Comparison of ENCODE assay signal across 9 mouse cellular contexts in genomic region chr13:83738528-83738981, GRCm38 (mm10).
DNase-seq lines count a peak whose midpoint lies in the region; ATAC-seq and TF ChIP-seq lines count a peak whose summit lies in the region.
"Had no signal": no experiment of that assay in that cellular context is flagged by ENCODE, and none has a peak within 500 bp of the region (broad histone marks: within the 10 kb centered on the region; RNA-seq: fewer than 3 reads in every experiment).

No protein-coding gene starts in this region.

- DNase-seq in layer of hippocampus, adult 2 months (ENCODE audit: low spot score in 2 of 2) = no peak
- no peak for DNase-seq in layer of hippocampus, adult 11-12 months (ENCODE audit: low spot score)
- DNase-seq in cerebellum, postnatal 10 days = peak; percentile 75 to 82
- DNase-seq in adrenal gland, postnatal 25 days = no peak
- DNase-seq in ovary, postnatal 10 days (ENCODE audit: low spot score) = no peak
- no peak for DNase-seq in urinary bladder, postnatal 14 days (ENCODE audit: low spot score)

- WGBS in hindbrain, embryonic 13.5 days = 3% methylated on average over 12 of the region's 12 CpGs
- 2% methylated on average over 12 of the region's 12 CpGs for WGBS in midbrain, embryonic 13.5 days

- peaks cover 27% of the 10 kb centered on the region for H3K36me3 ChIP-seq in hindbrain, embryonic 13.5 days
- H3K36me3 ChIP-seq in midbrain, embryonic 13.5 days = peaks cover 19% of the 10 kb centered on the region

- no peaks in the 10 kb centered on the region for H3K27me3 ChIP-seq in hindbrain, embryonic 13.5 days
- H3K27me3 ChIP-seq in midbrain, embryonic 13.5 days = no peaks in the 10 kb centered on the region

- TF ChIP-seq CTCF in layer of hippocampus, adult 2 months (conservative IDR thresholded peaks at IDR 0.05) = no peak

- H3K4me1 ChIP-seq in hindbrain, embryonic 13.5 days (replicated peaks) = 0 out of 2 replicates have a peak, but pooled peaks cover 14% of the 10 kb centered on the region
- peaks cover 20% of the 10 kb centered on the region; the same call in 1 of the 2 replicates for H3K4me1 ChIP-seq in midbrain, embryonic 13.5 days (replicated peaks)

- H3K4me3 ChIP-seq in layer of hippocampus, adult 2 months = peak overlapping the region; percentile 88
- H3K4me3 ChIP-seq in hindbrain, embryonic 13.5 days = peak overlapping the region; percentile 59
- H3K4me3 ChIP-seq in midbrain, embryonic 13.5 days (replicated peaks) = peak overlapping the region; percentile 51

- no peaks in the 10 kb centered on the region for H3K9me3 ChIP-seq in hindbrain, embryonic 13.5 days
- no peaks in the 10 kb centered on the region for H3K9me3 ChIP-seq in midbrain, embryonic 13.5 days

- no peak for ATAC-seq in hindbrain, embryonic 13.5 days (ENCODE audit: low FRiP score)
- no peak for ATAC-seq in midbrain, embryonic 13.5 days
- ATAC-seq: Patski had no signal

- peak overlapping the region; percentile 93 for H3K9ac ChIP-seq in hindbrain, embryonic 13.5 days
- H3K9ac ChIP-seq in midbrain, embryonic 13.5 days (replicated peaks) = peak overlapping the region; percentile 97

- peak overlapping the region; percentile 87 for H3K4me2 ChIP-seq in hindbrain, embryonic 13.5 days
- H3K4me2 ChIP-seq in midbrain, embryonic 13.5 days (replicated peaks) = peak overlapping the region; percentile 88

- H3K27ac ChIP-seq in layer of hippocampus, adult 2 months = peak overlapping the region; percentile 100
- H3K27ac ChIP-seq in hindbrain, embryonic 13.5 days = peak overlapping the region; percentile 99
- H3K27ac ChIP-seq in midbrain, embryonic 13.5 days = peak overlapping the region; percentile 98

Comparison
In these comparisons a context has a peak if more than half of its experiments do, and no peak if none do; other contexts are left out.
1. DNase-seq: peak in cerebellum, postnatal 10 days (2 of 2); none in layer of hippocampus, adult 2 months (0 of 2), layer of hippocampus, adult 11-12 months (single experiment), adrenal gland, postnatal 25 days (single experiment), ovary, postnatal 10 days (single experiment) and urinary bladder, postnatal 14 days (single experiment).
2. Peak in every context shown above with its lines, with median percentiles within 50 percentile points of each other: H3K27ac ChIP-seq and H3K4me3 ChIP-seq.